Mouse (Mus musculus) forebrain, embryonic 11.5 days (tissue): ENCODE data around the gene Fcrlb. TPM values are rescaled to one million over a fixed set of nuclear protein-coding genes. Genes with fewer than 3 reads are reported as not detected.

Experiments
- ATAC-seq: fragments of 200-750 bp; cut with Nextera tagmentation; replicated peaks from 2 replicates; pipeline ENCODE4 v1.8.0; 2017; ENCODE audit warnings: moderate TSS enrichment; ENCODE audit not compliant: low FRiP score
- DNase-seq: peaks from one replicate; pipeline ENCODE4 v3.0.0-alpha.2; 2017; ENCODE audit warnings: low spot score
- H3K27ac ChIP-seq: fragments of 300-500 bp; sonication (generic); 2 replicates; pipeline ENCODE4 v1.5.1; 2014; ENCODE audit warnings: low read depth, low read length
- H3K27me3 ChIP-seq: fragments of 300-500 bp; sonication (generic); 2 replicates; pipeline ENCODE4 v1.6.1; 2014; ENCODE audit warnings: mild to moderate bottlenecking, low read length, mixed read lengths; ENCODE audit not compliant: control insufficient read depth, insufficient read depth
- H3K36me3 ChIP-seq: fragments of 300-500 bp; sonication (generic); 2 replicates; pipeline ENCODE4 v1.6.1; 2014; ENCODE audit warnings: mild to moderate bottlenecking, low read length, moderate library complexity, mixed read lengths; ENCODE audit not compliant: control insufficient read depth, insufficient read depth
- H3K4me1 ChIP-seq: fragments of 300-500 bp; sonication (generic); replicated peaks from 2 replicates; pipeline ENCODE4 v1.6.1; 2014; ENCODE audit warnings: low read length, mixed read lengths; ENCODE audit not compliant: control insufficient read depth, insufficient read depth
- H3K4me2 ChIP-seq: fragments of 300-500 bp; sonication (generic); 2 replicates; pipeline ENCODE4 v1.6.1; 2014; ENCODE audit warnings: low read depth, mild to moderate bottlenecking, low read length, moderate library complexity, mixed read lengths; ENCODE audit not compliant: severe bottlenecking
- H3K4me3 ChIP-seq: fragments of 300-500 bp; sonication (generic); 2 replicates; pipeline ENCODE4 v1.5.1; 2014; ENCODE audit warnings: low read depth, low read length
- H3K9ac ChIP-seq: fragments of 300-500 bp; sonication (generic); 2 replicates; pipeline ENCODE4 v1.6.1; 2014; ENCODE audit warnings: low read length
- H3K9me3 ChIP-seq: fragments of 300-500 bp; sonication (generic); 2 replicates; pipeline ENCODE4 v1.6.1; 2016; ENCODE audit warnings: low read length, mixed read lengths; ENCODE audit not compliant: control insufficient read depth
- WGBS: fragments of 180-500 bp; shearing (Covaris S2); extraction: QIAGEN DNeasy Blood & Tissue Kit; methylation state at CpG from one replicate; pipeline ENCODE4 v1.1.7; 2014; 5-methylcytosine and 5-hydroxymethylcytosine counted together
- polyA plus RNA-seq: library from polyadenylated mRNA; unstranded; fragments of >200 nt; fragmentation: Nextera tagmentation; extraction: Ambion mirVana; gene quantifications from 2 replicates; pipeline ENCODE4 v1.2.1, GENCODE M21; 2014

The Fcrlb gene
- polyA plus RNA-seq, 1 experiment from 2014 or later = not detected

DNA sequence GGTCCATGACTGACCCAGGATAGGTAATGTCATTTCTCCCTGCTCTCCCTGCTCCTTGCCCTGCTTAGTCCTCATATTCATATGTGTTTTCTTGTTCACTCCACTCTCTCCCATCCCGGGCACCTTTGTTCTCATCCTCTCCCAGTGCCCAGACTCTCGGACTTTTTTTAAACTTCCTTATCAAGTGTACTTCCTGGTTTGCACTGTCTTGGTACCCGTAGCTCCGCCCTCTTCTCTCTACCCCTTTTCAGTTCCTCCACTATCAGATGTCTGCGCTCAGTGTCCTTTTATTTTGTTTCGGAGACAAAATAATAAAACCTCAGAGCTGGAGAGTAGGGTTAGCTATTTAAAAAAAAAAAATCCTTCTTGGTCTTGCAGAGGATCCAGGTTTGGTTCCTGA is 11.7 kb upstream of the Fcrlb start:
- Histone ChIP-seq H3K4me2 (no peak overlapping the region), H3K4me3 (no peak overlapping the region), H3K27me3 (no peaks in the 10 kb centered on the region), H3K27ac (no peak overlapping the region), H3K9me3 (no peaks in the 10 kb centered on the region; the same call in 1 of the 2 replicates), H3K4me1 (no peaks in the 10 kb centered on the region), H3K9ac (no peak overlapping the region), H3K36me3 (no peaks in the 10 kb centered on the region)
- 94% methylated on average over 6 of the region's 6 CpGs for WGBS
- DNase-seq = no peak
- ATAC-seq = no peak

- H3K4me1 ChIP-seq = no peaks in the 10 kb centered on the region
- H3K27me3 ChIP-seq = no peaks in the 10 kb centered on the region
- DNase-seq (no peak), ATAC-seq (no peak)
- no peak overlapping the region for H3K4me3 ChIP-seq
- no peaks in the 10 kb centered on the region; the same call in 1 of the 2 replicates for H3K9me3 ChIP-seq
- H3K27ac ChIP-seq = no peak overlapping the region
- no peaks in the 10 kb centered on the region for H3K36me3 ChIP-seq
- no peak overlapping the region for H3K9ac ChIP-seq
- 94% methylated on average over 8 of the region's 8 CpGs for WGBS
- H3K4me2 ChIP-seq = no peak overlapping the region
Measured at GRCm38 (mm10) chr1:170919308-170919707, 6.6 kb upstream of the Fcrlb start.

GRCm38 (mm10) chr1:170915657-170916056 is 2.9 kb upstream of the Fcrlb start:
- H3K4me1 ChIP-seq = no peaks in the 10 kb centered on the region
- WGBS = 82% methylated on average over 5 of the region's 5 CpGs

DNA sequence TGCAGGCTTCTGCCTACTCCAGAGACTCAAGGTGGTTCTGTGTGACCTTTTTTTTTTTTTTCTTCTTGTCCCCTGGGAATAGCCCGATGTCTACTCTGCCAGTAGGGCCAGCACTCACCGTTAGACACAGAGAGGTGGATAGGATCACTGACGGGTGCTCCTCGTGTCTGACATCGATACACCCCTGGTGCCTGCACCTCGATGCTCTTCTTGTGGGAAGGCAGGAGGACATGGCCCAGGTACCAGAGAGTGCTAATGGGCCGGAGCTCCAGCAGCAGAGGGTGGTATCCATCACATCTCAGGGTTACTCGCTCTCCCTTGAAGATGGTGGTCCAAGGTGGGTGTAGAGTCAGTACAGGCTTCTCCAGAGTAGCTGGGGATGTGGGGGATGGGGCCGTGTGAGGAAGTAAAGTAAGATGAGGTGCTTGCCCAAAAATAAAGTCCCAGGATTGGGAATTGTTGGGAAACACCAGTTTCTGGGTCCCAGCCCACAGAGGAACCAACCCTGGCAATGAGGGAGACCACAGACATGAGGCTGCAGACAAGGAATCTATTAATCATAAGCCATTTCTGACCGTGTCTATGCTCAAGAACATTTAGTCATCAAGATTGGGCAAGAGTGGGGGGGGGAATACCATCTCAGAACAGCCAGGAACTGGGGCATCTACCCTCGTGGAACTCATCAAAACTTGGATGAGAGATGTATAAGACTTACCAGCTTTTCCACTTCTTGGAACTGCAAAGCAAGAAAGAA is 657 bp downstream of the Fcrlb start:
- Histone ChIP-seq H3K4me2 (no peak overlapping the region), H3K9me3 (no peaks in the 10 kb centered on the region), H3K27me3 (peaks cover 20% of the 10 kb centered on the region), H3K36me3 (no peaks in the 10 kb centered on the region), H3K9ac (no peak overlapping the region), H3K4me1 (peaks cover 2% of the 10 kb centered on the region; the same call in 1 of the 2 replicates), H3K4me3 (no peak overlapping the region), H3K27ac (no peak overlapping the region)
- DNase-seq = no peak
- no peak for ATAC-seq
- 86% methylated on average over 11 of the region's 11 CpGs for WGBS

More at GRCm38 (mm10) chr1:170915657-170916056, 2.9 kb upstream of the Fcrlb start:
- Histone ChIP-seq H3K9ac (no peak overlapping the region), H3K27ac (no peak overlapping the region), H3K4me3 (no peak overlapping the region), H3K27me3 (no peaks in the 10 kb centered on the region), H3K4me2 (no peak overlapping the region), H3K9me3 (no peaks in the 10 kb centered on the region; the same call in 1 of the 2 replicates), H3K36me3 (no peaks in the 10 kb centered on the region)
- ATAC-seq = no peak
- no peak for DNase-seq

- peak; percentile 71 for ATAC-seq
- peak; percentile 61 for DNase-seq
- no peaks in the 10 kb centered on the region for H3K36me3 ChIP-seq
- H3K9ac ChIP-seq = no peak overlapping the region; the same call in 1 of the 2 replicates
- H3K4me1 ChIP-seq = peaks cover 2% of the 10 kb centered on the region; the same call in 1 of the 2 replicates
- WGBS = 4% methylated on average over 21 of the region's 21 CpGs
- H3K4me3 ChIP-seq = peak overlapping the region; percentile 52
- H3K27ac ChIP-seq = no peak overlapping the region
- H3K27me3 ChIP-seq = peaks cover 28% of the 10 kb centered on the region
- no peaks in the 10 kb centered on the region for H3K9me3 ChIP-seq
- H3K4me2 ChIP-seq = peak overlapping the region; percentile 92
Measured at GRCm38 (mm10) chr1:170908341-170908740, 4.4 kb downstream of the Fcrlb start.

- Histone ChIP-seq H3K27ac (no peak overlapping the region), H3K36me3 (no peaks in the 10 kb centered on the region), H3K9me3 (no peaks in the 10 kb centered on the region), H3K4me3 (peak overlapping the region; percentile 52), H3K9ac (peak overlapping the region; percentile 33), H3K27me3 (peaks cover 28% of the 10 kb centered on the region), H3K4me2 (peak overlapping the region; percentile 92), H3K4me1 (peaks cover 2% of the 10 kb centered on the region; the same call in 1 of the 2 replicates)
- DNase-seq (peak; percentile 69), ATAC-seq (peak; percentile 69)
- WGBS = under 1% methylated on average over 71 of the region's 71 CpGs
Measured at GRCm38 (mm10) chr1:170907456-170908191, 5.1 kb downstream of the Fcrlb start.

DNA sequence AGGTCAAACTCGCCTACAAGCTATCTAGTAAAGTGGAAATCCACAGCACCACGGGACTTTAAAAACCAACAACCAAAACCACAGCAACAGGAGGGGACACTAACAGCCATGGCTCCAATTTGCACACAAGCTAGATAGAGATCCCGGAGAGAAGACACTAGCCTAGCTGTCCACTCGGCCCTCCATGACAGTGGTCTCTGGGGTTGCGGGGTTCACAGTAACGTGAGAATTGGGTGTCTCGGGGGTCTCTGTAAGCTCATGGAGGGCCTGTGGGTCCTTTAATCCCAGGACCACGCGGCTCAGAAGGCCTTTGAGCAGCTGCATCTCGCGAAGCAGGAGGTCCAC is 5.7 kb downstream of the Fcrlb start:
- Histone ChIP-seq H3K4me3 (peak overlapping the region; percentile 52), H3K27ac (no peak overlapping the region), H3K36me3 (no peaks in the 10 kb centered on the region), H3K9ac (peak overlapping the region; percentile 33), H3K4me2 (peak overlapping the region; percentile 92), H3K27me3 (peaks cover 28% of the 10 kb centered on the region), H3K9me3 (no peaks in the 10 kb centered on the region), H3K4me1 (peaks cover 2% of the 10 kb centered on the region; the same call in 1 of the 2 replicates)
- no peak; the same call in 1 of the 2 replicates for ATAC-seq
- DNase-seq = no peak
- 18% methylated on average over 11 of the region's 11 CpGs for WGBS

DNA sequence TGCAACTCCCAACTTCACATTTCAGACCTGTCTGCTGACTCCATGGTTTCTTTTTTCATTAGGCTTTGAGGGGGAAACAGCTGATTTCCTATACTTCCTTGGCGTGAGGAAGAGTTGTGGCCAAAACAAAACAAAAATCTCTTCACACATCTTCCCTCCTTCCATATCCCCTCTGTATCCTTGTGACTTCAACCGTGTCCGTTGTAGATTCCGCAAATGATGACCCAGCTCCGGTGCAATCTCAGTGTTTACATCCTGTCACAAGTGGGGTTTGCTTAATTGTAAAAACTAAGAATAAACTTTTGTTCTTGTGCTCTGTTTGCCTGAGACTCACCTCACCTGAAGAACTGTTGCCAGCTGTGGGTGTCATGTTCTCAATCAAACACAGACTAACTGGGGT is 9.3 kb downstream of the Fcrlb start:
- no peak for DNase-seq
- no peak overlapping the region for H3K9ac ChIP-seq
- 82% methylated on average over 5 of the region's 5 CpGs for WGBS

More for the DNA sequence above, 9.3 kb downstream of the Fcrlb start:
- Histone ChIP-seq H3K27me3 (peaks cover 22% of the 10 kb centered on the region), H3K4me1 (peaks cover 2% of the 10 kb centered on the region; the same call in 1 of the 2 replicates), H3K36me3 (no peaks in the 10 kb centered on the region), H3K4me3 (no peak overlapping the region), H3K9me3 (no peaks in the 10 kb centered on the region), H3K27ac (no peak overlapping the region), H3K4me2 (no peak overlapping the region)
- ATAC-seq = no peak
